ENCODE assay signal across 8 mouse cellular contexts in the genomic region with DNA sequence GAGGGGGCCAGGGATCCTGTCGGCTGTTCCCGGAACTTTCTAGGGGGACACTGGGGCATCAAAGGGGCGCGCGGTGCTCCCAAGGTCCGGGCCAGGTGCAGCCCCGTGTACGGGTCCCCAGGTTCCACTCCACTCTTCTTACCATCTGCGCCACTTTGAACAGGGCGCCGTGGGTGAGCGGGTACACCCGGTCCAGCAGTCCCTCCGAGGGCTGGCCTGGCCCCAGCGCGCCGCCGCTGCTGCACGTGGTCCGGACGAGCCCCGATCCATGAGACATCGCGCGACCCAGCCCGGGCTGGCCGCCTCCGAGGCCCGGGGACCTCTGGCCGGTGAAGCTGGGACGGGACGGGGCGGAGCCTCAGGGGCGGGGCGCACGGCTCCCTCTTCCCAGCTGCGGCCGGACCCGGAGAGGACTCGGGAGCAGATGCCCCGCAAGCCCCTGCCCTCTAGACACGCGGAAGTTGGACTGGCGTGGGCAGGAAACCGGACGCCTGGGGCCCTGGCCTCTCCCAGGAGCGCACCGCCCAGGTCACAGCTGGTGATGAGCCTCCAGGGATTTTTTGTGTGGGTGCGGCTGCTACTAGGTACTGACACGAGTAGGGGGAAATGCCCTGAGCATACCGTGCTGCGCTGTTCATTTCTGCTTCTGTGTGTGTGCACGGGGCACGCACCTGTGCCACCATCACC. TPM values are rescaled to one million over a fixed set of nuclear protein-coding genes. Genes with fewer than 3 reads are reported as not detected.
A peak's percentile ranks its signal among the peaks of the same experiment; 100 is the strongest.
DNase-seq lines count a peak whose midpoint lies in the region; ATAC-seq lines count a peak whose summit lies in the region.

Gene Cmtm7 (minus strand): TSS at position 331 of the 687 bp plus-strand sequence.

- WGBS in forebrain, embryonic 13.5 days, result under 1% methylated on average over 49 of the region's 54 CpGs
- 1% methylated on average over 54 of the region's 54 CpGs for WGBS in limb, embryonic 10.5 days
- 1% methylated on average over 54 of the region's 54 CpGs for WGBS in midbrain, embryonic 10.5 days

- H3K9me3 ChIP-seq in forebrain, embryonic 13.5 days (replicated peaks), result no peaks in the 10 kb centered on the region
- no peaks in the 10 kb centered on the region for H3K9me3 ChIP-seq in limb, embryonic 10.5 days (replicated peaks)
- H3K9me3 ChIP-seq in midbrain, embryonic 10.5 days (replicated peaks), result no peaks in the 10 kb centered on the region; the same call in 1 of the 2 replicates

- H3K4me1 ChIP-seq in forebrain, embryonic 13.5 days, result peaks cover 22% of the 10 kb centered on the region
- peaks cover 39% of the 10 kb centered on the region for H3K4me1 ChIP-seq in limb, embryonic 10.5 days
- peaks cover 40% of the 10 kb centered on the region for H3K4me1 ChIP-seq in midbrain, embryonic 10.5 days

- peak within 1 kb of the TSS; percentile 96 for H3K4me2 ChIP-seq in forebrain, embryonic 13.5 days

- peak; percentile 75 for DNase-seq in ES-CJ7 (ENCODE audit: low read depth, low spot score)
- DNase-seq in adrenal gland, postnatal 36 days, result peak; percentile 90 to 94
- peak; percentile 80 to 84 for DNase-seq in heart, postnatal 36 days
- peak; percentile 87 for DNase-seq in limb, embryonic 10.5 days (ENCODE audit: low spot score)
- DNase-seq in midbrain, embryonic 10.5 days (ENCODE audit: low spot score), result peak; percentile 85
- DNase-seq in spleen, adult 12 weeks (ENCODE audit: low spot score), result peak; percentile 45
- no peak for DNase-seq in frontal cortex, postnatal 14 days (ENCODE audit: low spot score in 2 of 2)

- intact Hi-C loops in heart, postnatal 36 days (cut with DNase I), result loop anchor here (2.0 kb wide), 1 partner anchor 29 kb away; no protein-coding TSS in a partner anchor

- H3K36me3 ChIP-seq in forebrain, embryonic 13.5 days (ENCODE audit: poor library complexity, severe bottlenecking), result no peaks in the 10 kb centered on the region
- no peaks in the 10 kb centered on the region for H3K36me3 ChIP-seq in limb, embryonic 10.5 days
- H3K36me3 ChIP-seq in midbrain, embryonic 10.5 days, result no peaks in the 10 kb centered on the region

- H3K9ac ChIP-seq in forebrain, embryonic 13.5 days, result peak within 1 kb of the TSS; percentile 73

- peak within 1 kb of the TSS; percentile 57 for H3K4me3 ChIP-seq in forebrain, embryonic 13.5 days
- peak within 1 kb of the TSS; percentile 78 for H3K4me3 ChIP-seq in limb, embryonic 10.5 days
- H3K4me3 ChIP-seq in midbrain, embryonic 10.5 days, result peak within 1 kb of the TSS; percentile 72

- no peak within 1 kb of the TSS for H3K27ac ChIP-seq in forebrain, embryonic 13.5 days
- H3K27ac ChIP-seq in limb, embryonic 10.5 days, result peak within 1 kb of the TSS; percentile 91
- peak within 1 kb of the TSS; percentile 90 for H3K27ac ChIP-seq in midbrain, embryonic 10.5 days (replicated peaks)

- H3K27me3 ChIP-seq in forebrain, embryonic 13.5 days, result peaks cover 7% of the 10 kb centered on the region; the same call in 1 of the 2 replicates
- no peaks in the 10 kb centered on the region for H3K27me3 ChIP-seq in limb, embryonic 10.5 days (ENCODE audit: low read depth, poor library complexity, severe bottlenecking)
- H3K27me3 ChIP-seq in midbrain, embryonic 10.5 days (ENCODE audit: low read depth, poor library complexity, severe bottlenecking), result peaks cover 9% of the 10 kb centered on the region; the same call in 1 of the 2 replicates

- ATAC-seq in forebrain, embryonic 13.5 days, result peak; percentile 83

RNA-seq across cellular contexts. Expression of gene Cmtm7, which starts in this region (rescaled TPM):
- total RNA-seq in adrenal gland, postnatal 36 days (2021), result 10 to 100 TPM; 29.2 to 39.2 TPM
- polyA plus RNA-seq in forebrain, embryonic 13.5 days (2015; fragmentation: Nextera tagmentation; extraction: Ambion mirVana), result 25.7 and 28.5 TPM in 2 replicates
- total RNA-seq in heart, postnatal 36 days (2021), result 10 to 100 TPM; 12.0 to 15.0 TPM
- polyA plus RNA-seq in limb, embryonic 10.5 days (2016; fragmentation: Nextera tagmentation; extraction: Ambion mirVana), result 83.6 and 100 TPM in 2 replicates
- polyA plus RNA-seq in midbrain, embryonic 10.5 days (2016; fragmentation: Nextera tagmentation; extraction: Ambion mirVana), result 75.6 and 88.2 TPM in 2 replicates

Comparison
In these comparisons a context has a peak if more than half of its experiments do, and no peak if none do; other contexts are left out.
1. DNase-seq: peak in ES-CJ7 (single experiment), adrenal gland, postnatal 36 days (2 of 2), heart, postnatal 36 days (2 of 2), limb, embryonic 10.5 days (single experiment), midbrain, embryonic 10.5 days (single experiment) and spleen, adult 12 weeks (single experiment); none in frontal cortex, postnatal 14 days (0 of 2).
2. Peak in every context shown above with its lines, with median percentiles within 50 percentile points of each other: H3K4me3 ChIP-seq.